Mouse (Mus musculus) heart, embryonic 14.5 days (tissue): Measurements from ENCODE around the gene Fam102b. TPM values are rescaled to one million over a fixed set of nuclear protein-coding genes. Genes with fewer than 3 reads are reported as not detected.

Source experiments
- ATAC-seq: fragments of 200-750 bp; cut with Nextera tagmentation; 2 replicates; pipeline ENCODE4 v1.8.0; 2017; ENCODE audit warnings: low read depth, moderate TSS enrichment; ENCODE audit not compliant: insufficient number of reproducible peaks, insufficient read depth, low FRiP score
- H3K27ac ChIP-seq, 2 experiments: fragments of 200-500 bp in 1 of 2; fragments of 300-500 bp in 1 of 2; sonication (generic) in 1 of 2; replicated peaks in 1 of 2; 2 replicates each; pipeline ENCODE4 v1.5.1; 2012 to 2014; ENCODE audit warnings: low read depth in 2 of 2, low read length in 2 of 2, control low read depth in 1 of 2, mild to moderate bottlenecking in 1 of 2, mixed read lengths in 1 of 2; ENCODE audit not compliant: control insufficient read depth in 1 of 2, insufficient read depth in 1 of 2
- H3K27me3 ChIP-seq: fragments of 300-500 bp; sonication (generic); 2 replicates; pipeline ENCODE4 v1.6.1; 2014; ENCODE audit warnings: mild to moderate bottlenecking, low read length, control low read depth; ENCODE audit not compliant: control insufficient read depth, insufficient read depth
- H3K36me3 ChIP-seq: fragments of 300-500 bp; sonication (generic); 2 replicates; pipeline ENCODE4 v1.6.1; 2014; ENCODE audit warnings: mild to moderate bottlenecking, control low read depth, low read length, mixed read lengths; ENCODE audit not compliant: control insufficient read depth, insufficient read depth
- H3K4me1 ChIP-seq, 2 experiments: fragments of 200-500 bp in 1 of 2; fragments of 300-500 bp in 1 of 2; sonication (generic) in 1 of 2; 2 replicates each; pipeline ENCODE4 v1.6.1; 2012 to 2014; ENCODE audit warnings: low read length in 2 of 2, control low read depth in 1 of 2, mixed read lengths in 1 of 2; ENCODE audit not compliant: control insufficient read depth in 2 of 2, insufficient read depth in 2 of 2
- H3K4me2 ChIP-seq: fragments of 300-500 bp; sonication (generic); 2 replicates; pipeline ENCODE4 v1.6.1; 2014; ENCODE audit warnings: mild to moderate bottlenecking, low read length
- H3K4me3 ChIP-seq, 2 experiments: fragments of 200-500 bp in 1 of 2; fragments of 300-500 bp in 1 of 2; sonication (generic) in 1 of 2; 2 replicates each; pipeline ENCODE4 v1.5.1; 2012 to 2014; ENCODE audit warnings: low read length in 2 of 2, mild to moderate bottlenecking in 2 of 2, control low read depth in 1 of 2, low read depth in 1 of 2, moderate library complexity in 1 of 2; ENCODE audit not compliant: control insufficient read depth in 1 of 2, insufficient read depth in 1 of 2
- H3K9ac ChIP-seq: fragments of 300-500 bp; sonication (generic); 2 replicates; pipeline ENCODE4 v1.6.1; 2014; ENCODE audit warnings: mild to moderate bottlenecking, low read length
- H3K9me3 ChIP-seq: fragments of 300-500 bp; sonication (generic); 2 replicates; pipeline ENCODE4 v1.6.1; 2016; ENCODE audit warnings: low read length, control low read depth; ENCODE audit not compliant: control insufficient read depth
- WGBS: fragments of 180-500 bp; shearing (Covaris S2); extraction: QIAGEN DNeasy Blood & Tissue Kit; methylation state at CpG from one replicate; pipeline ENCODE4 v1.1.7; 2014; 5-methylcytosine and 5-hydroxymethylcytosine counted together
- polyA plus RNA-seq: library from polyadenylated mRNA; unstranded; fragments of >200 nt; fragmentation: Nextera tagmentation; extraction: Ambion mirVana; gene quantifications from 2 replicates; pipeline ENCODE4 v1.2.1, GENCODE M21; 2014

Gene Fam102b
- polyA plus RNA-seq, 1 experiment from 2014 or later: 9.4 TPM

DNA sequence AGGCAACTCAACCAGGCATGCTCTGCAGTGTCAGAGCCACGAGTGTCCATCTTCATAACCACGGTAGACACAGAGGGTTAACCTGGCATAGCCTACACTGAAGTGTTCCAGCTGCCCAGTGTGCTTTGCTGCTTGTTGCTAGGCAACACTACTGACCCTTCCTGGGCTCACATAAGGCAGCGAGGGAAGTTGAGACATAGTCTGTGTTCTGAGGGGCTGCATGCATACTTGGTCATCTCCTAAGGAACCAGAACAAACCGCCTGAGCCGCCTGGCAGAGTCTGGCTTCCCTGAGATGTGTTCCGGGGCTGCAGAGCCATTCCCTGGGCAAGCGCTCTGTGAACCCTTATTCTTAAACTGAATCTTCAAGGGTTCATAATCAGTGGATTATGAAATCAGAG, 66.2 kb downstream of the Fam102b start:
- H3K27ac ChIP-seq: no peak overlapping the region
- 0 out of 4 replicates have a peak overlapping the region, but pooled peaks of 1 of the 2 experiments have one; percentile 4 for H3K4me3 ChIP-seq
- no peaks in the 10 kb centered on the region for H3K36me3 ChIP-seq
- H3K4me2 ChIP-seq: peak overlapping the region; percentile 48
- H3K27me3 ChIP-seq: no peaks in the 10 kb centered on the region
- no peak for ATAC-seq
- H3K9ac ChIP-seq: 0 out of 2 replicates have a peak overlapping the region, but pooled peaks have one; percentile 3
- no peaks in the 10 kb centered on the region for H3K9me3 ChIP-seq
- peaks cover 0 to 3% of the 10 kb centered on the region in 2 experiments; a peak in 2 of 4 replicates for H3K4me1 ChIP-seq
- 39% methylated on average over 7 of the region's 7 CpGs for WGBS

- Histone ChIP-seq H3K4me2 (no peak overlapping the region), H3K4me1 (peaks cover 0 to 3% of the 10 kb centered on the region in 2 experiments; a peak in 2 of 4 replicates), H3K36me3 (no peaks in the 10 kb centered on the region), H3K27ac (no peak overlapping the region), H3K9me3 (no peaks in the 10 kb centered on the region), H3K9ac (no peak overlapping the region), H3K27me3 (no peaks in the 10 kb centered on the region), H3K4me3 (no peak overlapping the region)
- no peak for ATAC-seq
- 65% methylated on average over 13 of the region's 13 CpGs for WGBS
Observed at GRCm38 (mm10) chr3:108959680-108960295, 67.6 kb downstream of the Fam102b start.

DNA sequence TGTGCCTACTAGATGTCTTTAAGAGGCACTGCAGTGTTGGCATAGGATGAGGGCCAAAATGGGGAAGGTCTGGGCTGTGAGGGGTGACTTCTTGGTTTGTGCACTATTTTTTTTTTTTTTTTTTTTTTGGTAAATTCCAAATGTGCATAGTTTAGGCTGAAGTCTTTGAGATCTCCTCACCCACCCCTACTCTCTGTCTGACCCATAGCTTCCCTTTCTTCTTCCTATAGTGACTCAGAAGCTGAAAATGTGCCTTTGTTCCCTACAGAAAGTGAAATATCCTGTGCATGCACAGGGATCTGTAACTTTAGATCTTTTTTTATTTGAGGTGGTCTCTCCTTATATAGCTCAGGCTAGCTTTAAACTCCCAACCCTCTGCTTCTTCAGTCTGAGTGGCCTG, 69.4 kb downstream of the Fam102b start:
- Histone ChIP-seq H3K4me1 (peaks cover 0 to 3% of the 10 kb centered on the region in 2 experiments; a peak in 3 of 4 replicates), H3K4me3 (no peak overlapping the region), H3K9ac (no peak overlapping the region), H3K36me3 (no peaks in the 10 kb centered on the region), H3K9me3 (no peaks in the 10 kb centered on the region), H3K27me3 (no peaks in the 10 kb centered on the region), H3K4me2 (no peak overlapping the region), H3K27ac (no peak overlapping the region)
- ATAC-seq: no peak

DNA sequence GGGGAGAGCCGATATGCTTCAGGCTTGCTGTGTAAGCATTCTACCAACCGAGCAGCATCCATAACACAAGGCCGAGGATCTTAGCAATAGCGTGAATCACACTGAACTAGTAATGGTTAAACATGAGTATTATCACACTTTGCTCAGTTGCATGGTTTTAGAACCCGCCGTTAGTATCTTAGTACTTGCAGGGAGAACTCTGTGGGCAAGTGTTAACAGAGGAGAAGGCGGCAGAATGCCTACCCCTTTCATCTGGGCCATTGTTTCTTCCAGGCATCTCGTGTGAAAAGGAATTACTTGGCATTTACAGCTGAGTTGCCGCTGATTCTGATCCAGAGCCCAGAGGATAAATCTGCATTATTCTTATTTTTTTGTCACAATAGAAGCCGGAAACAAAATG, 86.4 kb downstream of the Fam102b start:
- Histone ChIP-seq H3K27ac (no peak overlapping the region), H3K4me3 (no peak overlapping the region), H3K9me3 (no peaks in the 10 kb centered on the region), H3K27me3 (no peaks in the 10 kb centered on the region), H3K9ac (no peak overlapping the region), H3K36me3 (no peaks in the 10 kb centered on the region), H3K4me1 (peaks cover 0 to 3% of the 10 kb centered on the region in 2 experiments; a peak in 1 of 4 replicates), H3K4me2 (no peak overlapping the region)
- WGBS: 82% methylated on average over 10 of the region's 10 CpGs
- no peak for ATAC-seq

DNA sequence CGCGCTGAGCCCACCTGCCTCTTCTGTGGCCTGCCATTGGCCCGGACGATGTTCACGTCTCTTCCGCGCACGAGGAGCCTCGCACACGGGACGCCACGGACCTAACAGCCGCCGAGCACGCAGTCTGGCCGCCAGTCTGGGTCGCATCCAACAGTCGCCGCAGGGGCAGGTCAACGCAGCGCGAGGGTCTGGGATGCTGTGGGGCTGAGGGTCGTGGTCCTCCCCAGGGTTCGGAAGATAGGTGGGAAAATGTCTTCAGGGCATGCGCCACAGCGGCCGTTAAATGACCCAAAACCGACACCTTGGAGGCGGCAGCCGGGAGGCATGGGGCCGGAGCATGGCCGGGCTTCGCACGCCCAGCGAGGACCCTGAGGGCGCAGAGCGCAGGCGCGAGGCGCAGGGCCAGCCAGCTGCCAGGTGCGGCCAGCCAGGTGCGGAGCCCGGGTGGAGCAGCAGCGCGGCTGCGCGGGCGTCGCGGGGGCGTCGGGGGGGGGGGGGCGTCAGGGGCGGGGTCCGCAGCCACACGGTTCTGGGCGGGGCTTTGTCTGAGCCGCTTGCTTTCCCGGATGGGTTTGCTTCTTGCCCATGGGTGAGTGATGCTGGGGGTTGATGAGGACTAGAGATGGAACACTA, 87.3 kb downstream of the Fam102b start, which contains the start of gene Gm9857:
Gene Gm9857, minus strand, starts transcription at position 445 of the 633 bp plus-strand sequence.
- WGBS: 40% methylated on average over 51 of the region's 59 CpGs
- Histone ChIP-seq H3K36me3 (no peaks in the 10 kb centered on the region), H3K4me2 (peak within 1 kb of the TSS; percentile 70), H3K4me1 (peaks cover 0 to 3% of the 10 kb centered on the region in 2 experiments; a peak in 1 of 4 replicates), H3K9me3 (no peaks in the 10 kb centered on the region), H3K27me3 (no peaks in the 10 kb centered on the region), H3K27ac (no peak within 1 kb of the TSS), H3K9ac (no peak within 1 kb of the TSS), H3K4me3 (peak within 1 kb of the TSS; percentile 23 to 34)
- peak; percentile 13; the same call in 1 of the 2 replicates for ATAC-seq

DNA sequence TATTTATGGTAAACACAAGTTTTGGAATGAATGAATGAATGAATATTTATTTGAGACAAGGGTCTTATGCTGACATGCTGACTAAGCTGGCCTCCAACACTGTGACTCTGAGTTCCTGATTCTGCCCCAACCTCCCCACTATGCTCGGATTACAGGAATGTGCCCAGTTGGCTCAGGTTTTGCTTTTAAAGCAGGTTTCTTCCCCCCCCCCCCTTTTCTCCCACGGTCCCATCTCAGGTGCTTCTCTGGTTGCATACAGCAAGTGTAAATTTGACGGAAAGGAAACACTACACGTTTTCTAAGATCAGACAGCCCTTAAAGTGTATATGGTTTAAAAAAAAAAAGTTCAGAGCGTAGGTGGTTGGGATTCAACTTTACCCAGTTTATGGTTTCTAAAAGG, 87.8 kb downstream of the Fam102b start, which contains the start of gene Henmt1:
Gene Henmt1, plus strand, starts transcription at position 301 of the 400 bp plus-strand sequence.
- Histone ChIP-seq H3K36me3 (no peaks in the 10 kb centered on the region), H3K4me1 (peaks cover 0 to 3% of the 10 kb centered on the region in 2 experiments; a peak in 1 of 4 replicates), H3K9me3 (no peaks in the 10 kb centered on the region), H3K27me3 (no peaks in the 10 kb centered on the region), H3K4me3 (peak within 1 kb of the TSS; percentile 23 to 34), H3K27ac (no peak within 1 kb of the TSS), H3K4me2 (peak within 1 kb of the TSS; percentile 70), H3K9ac (no peak within 1 kb of the TSS)
- WGBS: 81% methylated on average over 5 of the region's 5 CpGs
- ATAC-seq: no peak

- peaks cover 0 to 3% of the 10 kb centered on the region in 2 experiments; a peak in 1 of 4 replicates for H3K4me1 ChIP-seq
- ATAC-seq: no peak
- H3K27me3 ChIP-seq: no peaks in the 10 kb centered on the region
- H3K36me3 ChIP-seq: no peaks in the 10 kb centered on the region
- 87% methylated on average over 5 of the region's 5 CpGs for WGBS
- H3K9ac ChIP-seq: no peak overlapping the region
- no peaks in the 10 kb centered on the region for H3K9me3 ChIP-seq
- no peak overlapping the region for H3K4me3 ChIP-seq
- no peak overlapping the region for H3K27ac ChIP-seq
- H3K4me2 ChIP-seq: no peak overlapping the region
Observed at GRCm38 (mm10) chr3:108938691-108939090, 88.7 kb downstream of the Fam102b start.
